ENCODE assay signal across 25 mouse cellular contexts in genomic region chr11:114711861-114712260, GRCm38 (mm10). TPM values are rescaled to one million over a fixed set of nuclear protein-coding genes. Genes with fewer than 3 reads are reported as not detected.
DNase-seq lines count a peak whose midpoint lies in the region; ATAC-seq lines count a peak whose summit lies in the region.
"Had no signal": no experiment of that assay in that cellular context is flagged by ENCODE, and none has a peak within 500 bp of the region (broad histone marks: within the 10 kb centered on the region; RNA-seq: fewer than 3 reads in every experiment).

No protein-coding gene starts in this region.

- H3K9ac ChIP-seq in kidney, embryonic 14.5 days (ENCODE audit: low read depth, low read length) = no peak overlapping the region
- H3K9ac ChIP-seq in neural tube, embryonic 12.5 days = no peak overlapping the region
- H3K9ac ChIP-seq in neural tube, embryonic 15.5 days (replicated peaks) = no peak overlapping the region
- H3K9ac ChIP-seq in hindbrain, embryonic 13.5 days = no peak overlapping the region
- H3K9ac ChIP-seq in midbrain, embryonic 11.5 days (ENCODE audit: low read length) = no peak overlapping the region
- H3K9ac ChIP-seq: embryonic facial prominence, embryonic 12.5 days; forebrain, embryonic 12.5 days; intestine, embryonic 15.5 days; limb, embryonic 13.5 days; liver, embryonic 12.5 days; midbrain, embryonic 13.5 days; stomach, embryonic 15.5 days had no signal

- H3K27ac ChIP-seq in kidney, embryonic 14.5 days (ENCODE audit: low read depth, low read length) = no peak overlapping the region
- no peak overlapping the region for H3K27ac ChIP-seq in neural tube, embryonic 12.5 days
- H3K27ac ChIP-seq in neural tube, embryonic 15.5 days (replicated peaks) = no peak overlapping the region
- H3K27ac ChIP-seq in hindbrain, embryonic 13.5 days = no peak overlapping the region
- no peak overlapping the region for H3K27ac ChIP-seq in midbrain, embryonic 11.5 days (ENCODE audit: low read depth, low read length)
- H3K27ac ChIP-seq: embryonic facial prominence, embryonic 12.5 days; forebrain, embryonic 12.5 days; heart, embryonic 10.5 days; intestine, embryonic 15.5 days; limb, embryonic 13.5 days; liver, embryonic 12.5 days; midbrain, embryonic 13.5 days; stomach, embryonic 15.5 days had no signal

- DNase-seq in kidney, postnatal 36 days = no peak
- no peak for DNase-seq in midbrain, embryonic 11.5 days (ENCODE audit: low spot score, missing footprints)
- no peak for DNase-seq in gastrocnemius, postnatal 10 days
- DNase-seq: cerebellum, adult 11-12 months; cerebellum, postnatal 14 days; heart, postnatal 4 days; kidney, postnatal 25 days; lung, adult 18-20 months; thymus, adult 18-20 months; thymus, postnatal 4 days had no signal

- H3K4me2 ChIP-seq in kidney, embryonic 14.5 days (replicated peaks; ENCODE audit: low read depth, low read length) = no peak overlapping the region
- H3K4me2 ChIP-seq in neural tube, embryonic 12.5 days (replicated peaks) = no peak overlapping the region
- H3K4me2 ChIP-seq in neural tube, embryonic 15.5 days = no peak overlapping the region
- H3K4me2 ChIP-seq in hindbrain, embryonic 13.5 days = no peak overlapping the region
- H3K4me2 ChIP-seq in midbrain, embryonic 11.5 days = no peak overlapping the region
- H3K4me2 ChIP-seq: embryonic facial prominence, embryonic 12.5 days; forebrain, embryonic 12.5 days; intestine, embryonic 15.5 days; limb, embryonic 13.5 days; liver, embryonic 12.5 days; midbrain, embryonic 13.5 days; stomach, embryonic 15.5 days had no signal

- no peak overlapping the region for H3K4me3 ChIP-seq in kidney, embryonic 14.5 days (ENCODE audit: low read length)
- H3K4me3 ChIP-seq in neural tube, embryonic 12.5 days = no peak overlapping the region
- no peak overlapping the region for H3K4me3 ChIP-seq in neural tube, embryonic 15.5 days (replicated peaks)
- H3K4me3 ChIP-seq in hindbrain, embryonic 13.5 days = no peak overlapping the region
- H3K4me3 ChIP-seq in midbrain, embryonic 11.5 days (ENCODE audit: low read depth, low read length) = no peak overlapping the region
- H3K4me3 ChIP-seq: embryonic facial prominence, embryonic 12.5 days; forebrain, embryonic 12.5 days; heart, embryonic 10.5 days; intestine, embryonic 15.5 days; limb, embryonic 13.5 days; liver, embryonic 12.5 days; midbrain, embryonic 13.5 days; stomach, embryonic 15.5 days had no signal

- 26% methylated on average over 12 of the region's 12 CpGs for WGBS in kidney, embryonic 14.5 days
- 52% methylated on average over 12 of the region's 12 CpGs for WGBS in neural tube, embryonic 12.5 days
- WGBS in neural tube, embryonic 15.5 days = 33% methylated on average over 12 of the region's 12 CpGs
- 64% methylated on average over 12 of the region's 12 CpGs for WGBS in hindbrain, embryonic 13.5 days
- whole genome bisulfite sequencing in midbrain, embryonic 11.5 days = 88% methylated on average over 12 of the region's 12 CpGs

- H3K9me3 ChIP-seq in kidney, embryonic 14.5 days (ENCODE audit: control insufficient read depth, low read length) = no peaks in the 10 kb centered on the region
- H3K9me3 ChIP-seq in neural tube, embryonic 12.5 days = no peaks in the 10 kb centered on the region
- H3K9me3 ChIP-seq in neural tube, embryonic 15.5 days (replicated peaks) = no peaks in the 10 kb centered on the region
- H3K9me3 ChIP-seq in hindbrain, embryonic 13.5 days = no peaks in the 10 kb centered on the region
- H3K9me3 ChIP-seq in midbrain, embryonic 11.5 days (ENCODE audit: control insufficient read depth, low read length) = no peaks in the 10 kb centered on the region
- H3K9me3 ChIP-seq: embryonic facial prominence, embryonic 12.5 days; forebrain, embryonic 12.5 days; heart, embryonic 10.5 days; intestine, embryonic 15.5 days; limb, embryonic 13.5 days; liver, embryonic 12.5 days; midbrain, embryonic 13.5 days; stomach, embryonic 15.5 days had no signal

- no peaks in the 10 kb centered on the region for H3K36me3 ChIP-seq in kidney, embryonic 14.5 days (ENCODE audit: control insufficient read depth, insufficient read depth, low read length)
- H3K36me3 ChIP-seq in neural tube, embryonic 12.5 days = peaks cover 15% of the 10 kb centered on the region; the same call in 1 of the 2 replicates
- H3K36me3 ChIP-seq in neural tube, embryonic 15.5 days = peaks cover 2% of the 10 kb centered on the region; the same call in 1 of the 2 replicates
- H3K36me3 ChIP-seq in hindbrain, embryonic 13.5 days = peaks cover 27% of the 10 kb centered on the region
- H3K36me3 ChIP-seq in midbrain, embryonic 11.5 days (ENCODE audit: control insufficient read depth, insufficient read depth, low read length) = no peaks in the 10 kb centered on the region
- H3K36me3 ChIP-seq: intestine, embryonic 15.5 days; stomach, embryonic 15.5 days had no signal

- no peaks in the 10 kb centered on the region for H3K27me3 ChIP-seq in kidney, embryonic 14.5 days (ENCODE audit: control insufficient read depth, insufficient read depth, low read length)
- no peaks in the 10 kb centered on the region for H3K27me3 ChIP-seq in neural tube, embryonic 12.5 days (replicated peaks)
- H3K27me3 ChIP-seq in neural tube, embryonic 15.5 days (replicated peaks) = no peaks in the 10 kb centered on the region
- H3K27me3 ChIP-seq in hindbrain, embryonic 13.5 days = no peaks in the 10 kb centered on the region
- no peaks in the 10 kb centered on the region for H3K27me3 ChIP-seq in midbrain, embryonic 11.5 days (ENCODE audit: control insufficient read depth, insufficient read depth, low read length)
- H3K27me3 ChIP-seq: embryonic facial prominence, embryonic 12.5 days; forebrain, embryonic 12.5 days; intestine, embryonic 15.5 days; limb, embryonic 13.5 days; liver, embryonic 12.5 days; midbrain, embryonic 13.5 days; stomach, embryonic 15.5 days had no signal

- no peaks in the 10 kb centered on the region for H3K4me1 ChIP-seq in kidney, embryonic 14.5 days (ENCODE audit: control insufficient read depth, insufficient read depth, low read length)
- H3K4me1 ChIP-seq in neural tube, embryonic 12.5 days = peaks cover 18% of the 10 kb centered on the region; the same call in 1 of the 2 replicates
- H3K4me1 ChIP-seq in neural tube, embryonic 15.5 days = peaks cover 9% of the 10 kb centered on the region; the same call in 1 of the 2 replicates
- H3K4me1 ChIP-seq in hindbrain, embryonic 13.5 days (replicated peaks) = peaks cover 13% of the 10 kb centered on the region
- H3K4me1 ChIP-seq in midbrain, embryonic 11.5 days (ENCODE audit: control insufficient read depth, insufficient read depth, low read length) = no peaks in the 10 kb centered on the region
- H3K4me1 ChIP-seq: embryonic facial prominence, embryonic 12.5 days; heart, embryonic 10.5 days; intestine, embryonic 15.5 days; limb, embryonic 13.5 days; liver, embryonic 12.5 days; stomach, embryonic 15.5 days had no signal

- ATAC-seq in kidney, embryonic 14.5 days (ENCODE audit: low FRiP score, low TSS enrichment) = peak; percentile 83
- ATAC-seq in neural tube, embryonic 12.5 days (ENCODE audit: low FRiP score, low read depth) = peak; percentile 61; the same call in 1 of the 2 replicates
- no peak for ATAC-seq in neural tube, embryonic 15.5 days (ENCODE audit: low FRiP score)
- peak; percentile 39; the same call in 1 of the 2 replicates for ATAC-seq in hindbrain, embryonic 13.5 days (ENCODE audit: low FRiP score)
- ATAC-seq in erythroid progenitor cell, adult 5-6 weeks (replicated peaks; ENCODE audit: low FRiP score, poor library complexity, severe bottlenecking) = no peak
- ATAC-seq in midbrain, embryonic 11.5 days (ENCODE audit: low FRiP score) = no peak
- ATAC-seq: intestine, embryonic 15.5 days; liver, embryonic 12.5 days; midbrain, embryonic 13.5 days had no signal

RNA-seq across cellular contexts. Expression of gene Dnaic2, which starts 15.3 kb away (rescaled TPM):
- 0.28 and 0.36 TPM in 2 replicates for polyA plus RNA-seq in kidney, embryonic 14.5 days (2014; fragmentation: Nextera tagmentation; extraction: Ambion mirVana)
- polyA plus RNA-seq in neural tube, embryonic 12.5 days (2016; fragmentation: Nextera tagmentation; extraction: Ambion mirVana) = 3.0 and 4.2 TPM in 2 replicates
- polyA plus RNA-seq in neural tube, embryonic 15.5 days (2015; fragmentation: Nextera tagmentation; extraction: Ambion mirVana) = 1.7 and 1.9 TPM in 2 replicates
- 2.9 and 3.8 TPM in 2 replicates for polyA plus RNA-seq in hindbrain, embryonic 13.5 days (2015; fragmentation: Nextera tagmentation; extraction: Ambion mirVana)
- total RNA-seq in erythroid progenitor cell, adult 5-6 weeks (2015; ENCODE audit: low replicate concordance) = not detected in 2 replicates
- total RNA-seq in erythroid progenitor cell, adult 5-6 weeks (2017; ENCODE audit: low replicate concordance) = not detected in 2 replicates
- polyA plus RNA-seq in midbrain, embryonic 11.5 days (2014; fragmentation: Nextera tagmentation; extraction: Ambion mirVana) = 1.2 and 1.3 TPM in 2 replicates
- 1 to 10 TPM; 1.0 to 1.1 TPM for total RNA-seq in gastrocnemius, postnatal 10 days (2021)
- total RNA-seq: megakaryocyte, adult 5-6 weeks; monocyte, adult 5-6 weeks had no signal

RNA-seq across cellular contexts. Expression of gene Ttyh2, which starts 36.6 kb away (rescaled TPM):
- 9.1 and 10.4 TPM in 2 replicates for polyA plus RNA-seq in kidney, embryonic 14.5 days (2014; fragmentation: Nextera tagmentation; extraction: Ambion mirVana)
- 21.6 and 23.8 TPM in 2 replicates for polyA plus RNA-seq in neural tube, embryonic 12.5 days (2016; fragmentation: Nextera tagmentation; extraction: Ambion mirVana)
- 30.0 and 31.0 TPM in 2 replicates for polyA plus RNA-seq in neural tube, embryonic 15.5 days (2015; fragmentation: Nextera tagmentation; extraction: Ambion mirVana)
- 33.0 and 33.9 TPM in 2 replicates for polyA plus RNA-seq in hindbrain, embryonic 13.5 days (2015; fragmentation: Nextera tagmentation; extraction: Ambion mirVana)
- 1.3 and 1.8 TPM in 2 replicates for total RNA-seq in erythroid progenitor cell, adult 5-6 weeks (2015; ENCODE audit: low replicate concordance)
- 1.6 and 2.4 TPM in 2 replicates for total RNA-seq in erythroid progenitor cell, adult 5-6 weeks (2017; ENCODE audit: low replicate concordance)
- 11.0 and 11.4 TPM in 2 replicates for polyA plus RNA-seq in midbrain, embryonic 11.5 days (2014; fragmentation: Nextera tagmentation; extraction: Ambion mirVana)
- 10 to 100 TPM; 74.5 to 75.9 TPM for total RNA-seq in gastrocnemius, postnatal 10 days (2021)

RNA-seq across cellular contexts. Expression of gene Rpl38, which starts 43.5 kb away (rescaled TPM):
- 1,061 and 1,397 TPM in 2 replicates for polyA plus RNA-seq in kidney, embryonic 14.5 days (2014; fragmentation: Nextera tagmentation; extraction: Ambion mirVana)
- 855 and 903 TPM in 2 replicates for polyA plus RNA-seq in neural tube, embryonic 12.5 days (2016; fragmentation: Nextera tagmentation; extraction: Ambion mirVana)
- polyA plus RNA-seq in neural tube, embryonic 15.5 days (2015; fragmentation: Nextera tagmentation; extraction: Ambion mirVana) = 804 and 844 TPM in 2 replicates
- 809 and 885 TPM in 2 replicates for polyA plus RNA-seq in hindbrain, embryonic 13.5 days (2015; fragmentation: Nextera tagmentation; extraction: Ambion mirVana)
- total RNA-seq in erythroid progenitor cell, adult 5-6 weeks (2015; ENCODE audit: low replicate concordance) = 369 and 378 TPM in 2 replicates
- total RNA-seq in erythroid progenitor cell, adult 5-6 weeks (2017; ENCODE audit: low replicate concordance) = 367 and 731 TPM in 2 replicates
- polyA plus RNA-seq in midbrain, embryonic 11.5 days (2014; fragmentation: Nextera tagmentation; extraction: Ambion mirVana) = 839 and 977 TPM in 2 replicates
- total RNA-seq in gastrocnemius, postnatal 10 days (2021) = 1,000 to 10,000 TPM in 1 of 2 experiments, 100 to 1,000 TPM in 1; 978 to 1,057 TPM

RNA-seq across cellular contexts. Expression of gene Kif19a, which starts 53.3 kb away (rescaled TPM):
- polyA plus RNA-seq in kidney, embryonic 14.5 days (2014; fragmentation: Nextera tagmentation; extraction: Ambion mirVana) = 0.14 and 0.21 TPM in 2 replicates
- 2.0 and 3.1 TPM in 2 replicates for polyA plus RNA-seq in neural tube, embryonic 12.5 days (2016; fragmentation: Nextera tagmentation; extraction: Ambion mirVana)
- 0.47 and 1.0 TPM in 2 replicates for polyA plus RNA-seq in neural tube, embryonic 15.5 days (2015; fragmentation: Nextera tagmentation; extraction: Ambion mirVana)
- polyA plus RNA-seq in hindbrain, embryonic 13.5 days (2015; fragmentation: Nextera tagmentation; extraction: Ambion mirVana) = 1.2 and 1.3 TPM in 2 replicates
- not detected in 2 replicates for total RNA-seq in erythroid progenitor cell, adult 5-6 weeks (2015; ENCODE audit: low replicate concordance)
- not detected in 2 replicates for total RNA-seq in erythroid progenitor cell, adult 5-6 weeks (2017; ENCODE audit: low replicate concordance)
- polyA plus RNA-seq in midbrain, embryonic 11.5 days (2014; fragmentation: Nextera tagmentation; extraction: Ambion mirVana) = 0.61 and 0.94 TPM in 2 replicates
- total RNA-seq in gastrocnemius, postnatal 10 days (2021) = 1 to 10 TPM; 3.2 to 4.2 TPM
- polyA plus RNA-seq: liver, embryonic 12.5 days had no signal

Comparison
In these comparisons a context has a peak if more than half of its experiments do, and no peak if none do; other contexts are left out.
1. ATAC-seq: peak in kidney, embryonic 14.5 days (single experiment), neural tube, embryonic 12.5 days (single experiment) and hindbrain, embryonic 13.5 days (single experiment); none in neural tube, embryonic 15.5 days (single experiment), erythroid progenitor cell, adult 5-6 weeks (single experiment) and midbrain, embryonic 11.5 days (single experiment).